Mouse (Mus musculus) heart, postnatal 0 days (tissue): ENCODE measurements at regions not wholly inside any gene's neighbourhood (a gene's known extent, or its start where the extent isn't known, plus 50 kb on each side); places are given as distances from the start of the nearest gene placed in this dataset.

ENCODE experiments used
- ATAC-seq: fragments of 200-750 bp; cut with Nextera tagmentation; 2 replicates; pipeline ENCODE4 v1.8.0; 2017; ENCODE audit warnings: low read depth, moderate number of reproducible peaks, moderate library complexity; ENCODE audit not compliant: insufficient read depth
- DNase-seq: peaks from one replicate; pipeline ENCODE4 v3.0.0-alpha.2; 2016; ENCODE audit warnings: low spot score
- H3K27ac ChIP-seq: fragments of 300-500 bp; sonication (generic); 2 replicates; pipeline ENCODE4 v1.5.1; 2014; ENCODE audit warnings: low read depth, mild to moderate bottlenecking
- H3K27me3 ChIP-seq: fragments of 300-500 bp; sonication (generic); 2 replicates; pipeline ENCODE4 v1.6.1; 2014; ENCODE audit warnings: low read length, mixed read lengths; ENCODE audit not compliant: control insufficient read depth, insufficient read depth
- H3K36me3 ChIP-seq: fragments of 300-500 bp; sonication (generic); replicated peaks from 2 replicates; pipeline ENCODE4 v1.6.1; 2014; ENCODE audit warnings: low read length, mixed read lengths; ENCODE audit not compliant: control insufficient read depth, insufficient read depth
- H3K4me1 ChIP-seq: fragments of 300-500 bp; sonication (generic); 2 replicates; pipeline ENCODE4 v1.6.1; 2014; ENCODE audit warnings: antibody characterized with exemption; ENCODE audit not compliant: control insufficient read depth, insufficient read depth
- H3K4me2 ChIP-seq: fragments of 300-500 bp; sonication (generic); 2 replicates; pipeline ENCODE4 v1.6.1; 2014; ENCODE audit warnings: low read depth, mild to moderate bottlenecking, low read length, moderate library complexity
- H3K4me3 ChIP-seq: fragments of 300-500 bp; sonication (generic); 2 replicates; pipeline ENCODE4 v1.5.1; 2014; ENCODE audit warnings: low read depth, low read length
- H3K9ac ChIP-seq: fragments of 300-500 bp; sonication (generic); replicated peaks from 2 replicates; pipeline ENCODE4 v1.6.1; 2014; ENCODE audit warnings: low read depth, low read length, mixed read lengths
- H3K9me3 ChIP-seq: fragments of 300-500 bp; sonication (generic); replicated peaks from 2 replicates; pipeline ENCODE4 v1.6.1; 2016; ENCODE audit warnings: low read length; ENCODE audit not compliant: control insufficient read depth
- CTCF ChIP-seq: IDR thresholded peaks from 2 replicates; pipeline ENCODE4 v1.5.1; 2016; ENCODE audit warnings: antibody characterized with exemption, control low read depth, low read depth
- EP300 ChIP-seq: IDR thresholded peaks from 2 replicates; pipeline ENCODE4 v1.6.1; 2016; ENCODE audit warnings: antibody characterized with exemption, low read depth
- WGBS: fragments of 180-500 bp; shearing (Covaris S2); extraction: QIAGEN DNeasy Blood & Tissue Kit; methylation state at CpG from one replicate; pipeline ENCODE4 v1.1.7; 2014; 5-methylcytosine and 5-hydroxymethylcytosine counted together

- no peaks in the 10 kb centered on the region for H3K27me3 ChIP-seq
- no peak overlapping the region for H3K9ac ChIP-seq
- no peaks in the 10 kb centered on the region for H3K9me3 ChIP-seq
- no peak for TF ChIP-seq CTCF
- TF ChIP-seq EP300, result no peak
- no peaks in the 10 kb centered on the region for H3K36me3 ChIP-seq
- WGBS, result 97% methylated on average over 2 of the region's 2 CpGs
- no peaks in the 10 kb centered on the region for H3K4me1 ChIP-seq
- ATAC-seq, result no peak
- H3K4me2 ChIP-seq, result no peak overlapping the region
- H3K4me3 ChIP-seq, result no peak overlapping the region
- no peak for DNase-seq
- H3K27ac ChIP-seq, result no peak overlapping the region
Observed at GRCm38 (mm10) chr10:95031371-95031770, 86.7 kb upstream of the Plxnc1 start.

GRCm38 (mm10) chr10:95030801-95031200 lies 86.2 kb upstream of the Plxnc1 start:
- no peak overlapping the region for H3K9ac ChIP-seq
- H3K27me3 ChIP-seq, result no peaks in the 10 kb centered on the region
- no peak for ATAC-seq
- WGBS, result 69% methylated on average over 5 of the region's 5 CpGs
- no peak for DNase-seq
- H3K9me3 ChIP-seq, result no peaks in the 10 kb centered on the region
- H3K27ac ChIP-seq, result no peak overlapping the region
- no peak overlapping the region for H3K4me3 ChIP-seq
- no peaks in the 10 kb centered on the region for H3K4me1 ChIP-seq
- TF ChIP-seq EP300, result no peak
- H3K4me2 ChIP-seq, result no peak overlapping the region
- H3K36me3 ChIP-seq, result no peaks in the 10 kb centered on the region

- H3K4me3 ChIP-seq, result no peak overlapping the region
- no peaks in the 10 kb centered on the region for H3K27me3 ChIP-seq
- H3K27ac ChIP-seq, result no peak overlapping the region
- H3K4me2 ChIP-seq, result no peak overlapping the region
- no peaks in the 10 kb centered on the region for H3K36me3 ChIP-seq
- no peaks in the 10 kb centered on the region for H3K4me1 ChIP-seq
- DNase-seq (no peak), ATAC-seq (no peak)
- no peaks in the 10 kb centered on the region for H3K9me3 ChIP-seq
- TF ChIP-seq CTCF, result no peak
- TF ChIP-seq EP300, result no peak
- WGBS, result 79% methylated on average over 3 of the region's 3 CpGs
- H3K9ac ChIP-seq, result no peak overlapping the region
Observed at GRCm38 (mm10) chr10:95029554-95029953, 84.9 kb upstream of the Plxnc1 start.

- Histone ChIP-seq H3K9me3 (no peaks in the 10 kb centered on the region), H3K4me2 (no peak overlapping the region), H3K36me3 (no peaks in the 10 kb centered on the region), H3K27ac (no peak overlapping the region), H3K9ac (no peak overlapping the region), H3K4me1 (no peaks in the 10 kb centered on the region), H3K4me3 (no peak overlapping the region), H3K27me3 (no peaks in the 10 kb centered on the region)
- TF ChIP-seq EP300 (no peak), CTCF (no peak)
- DNase-seq, result no peak
- WGBS, result 88% methylated on average over 12 of the region's 12 CpGs
- ATAC-seq, result no peak
Observed at GRCm38 (mm10) chr10:95025569-95026327, 81.1 kb upstream of the Plxnc1 start.

- H3K9ac ChIP-seq, result no peak overlapping the region
- whole genome bisulfite sequencing, result 54% methylated on average over 1 of the region's 1 CpGs
- H3K36me3 ChIP-seq, result no peaks in the 10 kb centered on the region
- TF ChIP-seq CTCF (no peak), EP300 (no peak)
- ATAC-seq (no peak), DNase-seq (no peak)
- no peaks in the 10 kb centered on the region for H3K27me3 ChIP-seq
- 0 out of 2 replicates have a peak, but pooled peaks cover 5% of the 10 kb centered on the region for H3K9me3 ChIP-seq
- H3K4me2 ChIP-seq, result no peak overlapping the region
- H3K4me1 ChIP-seq, result no peaks in the 10 kb centered on the region
- H3K27ac ChIP-seq, result no peak overlapping the region
- H3K4me3 ChIP-seq, result no peak overlapping the region
Observed at GRCm38 (mm10) chr10:95021209-95021608, 76.6 kb upstream of the Plxnc1 start.

GRCm38 (mm10) chr10:95016896-95017295 lies 72.3 kb upstream of the Plxnc1 start:
- Histone ChIP-seq H3K4me2 (no peak overlapping the region), H3K4me1 (peaks cover 6% of the 10 kb centered on the region; the same call in 1 of the 2 replicates), H3K27me3 (no peaks in the 10 kb centered on the region), H3K4me3 (no peak overlapping the region), H3K27ac (no peak overlapping the region), H3K36me3 (no peaks in the 10 kb centered on the region), H3K9me3 (0 out of 2 replicates have a peak, but pooled peaks cover 5% of the 10 kb centered on the region), H3K9ac (no peak overlapping the region)
- DNase-seq, result no peak
- WGBS, result 84% methylated on average over 7 of the region's 7 CpGs
- ATAC-seq, result no peak
- TF ChIP-seq EP300, result no peak
- TF ChIP-seq CTCF, result no peak
